Mouse (Mus musculus): ENCODE data around the gene Csnk1e.

DNA sequence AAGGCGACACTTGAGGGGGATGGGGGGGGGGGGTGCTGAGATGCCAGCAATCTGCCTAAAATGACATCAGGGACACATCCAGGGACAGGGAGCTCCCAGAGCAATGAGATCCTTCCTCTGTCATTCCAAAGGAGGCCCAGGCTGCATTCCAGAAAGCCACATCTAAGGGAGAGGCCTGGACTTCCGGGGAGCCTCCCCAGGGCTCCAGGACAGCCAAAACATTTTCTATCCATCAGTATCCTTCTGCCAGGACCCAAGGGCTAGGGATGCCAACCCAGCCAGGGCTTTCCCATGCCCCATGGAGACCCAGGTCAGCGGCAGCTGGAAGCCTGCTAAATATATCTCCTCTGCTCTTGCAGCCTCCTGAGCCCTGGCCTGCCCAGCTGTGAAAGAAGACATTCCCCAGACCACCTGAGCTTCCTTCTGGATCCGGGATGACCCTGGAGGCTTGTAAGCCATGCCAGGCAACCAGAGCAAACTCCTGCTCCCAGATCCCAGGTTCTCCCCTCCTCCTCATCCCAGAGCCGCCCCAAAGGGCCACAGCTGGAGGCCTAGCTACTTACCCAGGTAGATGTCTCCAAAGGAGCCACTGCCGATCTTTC lies 17.1 kb downstream of the Csnk1e start:
- no peak for TF ChIP-seq POLR2A (IDR thresholded peaks at IDR 0.05; ENCODE audit: low read depth, low read length)
- TF ChIP-seq CTCF (conservative IDR thresholded peaks at IDR 0.05; ENCODE audit: insufficient read depth, insufficient read length, low read depth, low read length) = no peak
